Mouse (Mus musculus): ENCODE measurements at regions not wholly inside any gene's neighbourhood (a gene's known extent, or its start where the extent isn't known, plus 50 kb on each side); places are given as distances from the start of the nearest gene placed in this dataset.
"Not testable (repeated sequence)": the region's sequence is repeated elsewhere in the genome, so short reads cannot be mapped to it uniquely, and the experiment has no call there.

- intact Hi-C loops (cut with DNase I) = no loop called here
These were observed 670.4 kb upstream of the Cdh12 start for GRCm38 (mm10) chr15:19778651-19779050.

GRCm38 (mm10) chr15:19783883-19784282, 665.2 kb upstream of the Cdh12 start:
- DNase-seq (ENCODE audit: extremely low spot score in 1 of 2, low spot score in 2 of 2) = no peak
- intact Hi-C loops (cut with DNase I) = no loop called here

More at GRCm38 (mm10) chr15:19778651-19779050, 670.4 kb upstream of the Cdh12 start:
- no peak for DNase-seq (ENCODE audit: extremely low spot score in 1 of 2, low spot score in 2 of 2)

GRCm38 (mm10) chr15:19806994-19807393, 642.1 kb upstream of the Cdh12 start:
- DNase-seq (ENCODE audit: extremely low spot score in 1 of 2, low spot score in 2 of 2) = peak in 1 of 2 experiments; percentile 9
- intact Hi-C loops (cut with DNase I) = no loop called here

- DNase-seq (ENCODE audit: extremely low spot score in 1 of 2, low spot score in 2 of 2) = no peak
- intact Hi-C loops (cut with DNase I) = no loop called here
These were observed 635.4 kb upstream of the Cdh12 start for GRCm38 (mm10) chr15:19813647-19814046.

- intact Hi-C loops (cut with DNase I) = not testable (repeated sequence)
- DNase-seq (ENCODE audit: extremely low spot score in 1 of 2, low spot score in 2 of 2) = peak in 1 of 2 experiments; percentile 4
These were observed 592.0 kb upstream of the Cdh12 start for GRCm38 (mm10) chr15:19856892-19857655.

GRCm38 (mm10) chr15:19857656-19858006, 591.4 kb upstream of the Cdh12 start:
- no peak for DNase-seq (ENCODE audit: extremely low spot score in 1 of 2, low spot score in 2 of 2)
- intact Hi-C loops (cut with DNase I) = no loop called here

GRCm38 (mm10) chr15:19858668-19859067, 590.4 kb upstream of the Cdh12 start:
- no peak for DNase-seq (ENCODE audit: extremely low spot score in 1 of 2, low spot score in 2 of 2)
- intact Hi-C loops (cut with DNase I) = no loop called here

- intact Hi-C loops (cut with DNase I) = no loop called here
These were observed 585.1 kb upstream of the Cdh12 start for GRCm38 (mm10) chr15:19863979-19864378.

GRCm38 (mm10) chr15:19866559-19866958, 582.5 kb upstream of the Cdh12 start:
- intact Hi-C loops (cut with DNase I) = no loop called here
- DNase-seq (ENCODE audit: extremely low spot score in 1 of 2, low spot score in 2 of 2) = no peak

More at GRCm38 (mm10) chr15:19863979-19864378, 585.1 kb upstream of the Cdh12 start:
- no peak for DNase-seq (ENCODE audit: extremely low spot score in 1 of 2, low spot score in 2 of 2)

GRCm38 (mm10) chr15:19869041-19869440, 580.0 kb upstream of the Cdh12 start:
- intact Hi-C loops (cut with DNase I) = no loop called here
- DNase-seq (ENCODE audit: extremely low spot score in 1 of 2, low spot score in 2 of 2) = no peak

- peak in 1 of 2 experiments; percentile 20 for DNase-seq (ENCODE audit: extremely low spot score in 1 of 2, low spot score in 2 of 2)
- intact Hi-C loops (cut with DNase I) = no loop called here
These were observed 576.5 kb upstream of the Cdh12 start for GRCm38 (mm10) chr15:19872611-19873010.

Data from left cerebral cortex, postnatal 10 days (tissue).